Mouse (Mus musculus) cerebellum, postnatal 10 days (tissue): ENCODE measurements at regions not wholly inside any gene's neighbourhood (a gene's known extent, or its start where the extent isn't known, plus 50 kb on each side); places are given as distances from the start of the nearest gene placed in this dataset.

Experiments
- DNase-seq, 2 experiments: peaks; one replicate each; pipeline ENCODE4 v3.0.0; 2021; ENCODE audit warnings: mixed read lengths in 2 of 2

GRCm38 (mm10) chr3:121618561-121618960 is 52.0 kb upstream of the 4930432M17Rik start:
- no peak for DNase-seq

GRCm38 (mm10) chr3:121618161-121618560 is 52.4 kb upstream of the 4930432M17Rik start:
- DNase-seq: no peak

- no peak for DNase-seq
Observed at GRCm38 (mm10) chr3:121617351-121617750, 53.2 kb upstream of the 4930432M17Rik start.

GRCm38 (mm10) chr3:121616075-121616474 is 54.5 kb upstream of the 4930432M17Rik start:
- no peak for DNase-seq

GRCm38 (mm10) chr3:121614741-121615140 is 55.8 kb upstream of the 4930432M17Rik start:
- no peak for DNase-seq

- DNase-seq: no peak
Observed at GRCm38 (mm10) chr3:121613224-121613623, 57.3 kb upstream of the 4930432M17Rik start.

- no peak for DNase-seq
Observed at GRCm38 (mm10) chr3:121609845-121610244, 60.7 kb upstream of the 4930432M17Rik start.

GRCm38 (mm10) chr3:121609090-121609489 is 61.5 kb upstream of the 4930432M17Rik start:
- DNase-seq: peak; percentile 20 to 39

- DNase-seq: peak; percentile 33 to 56
Observed at GRCm38 (mm10) chr3:121604737-121605136, 65.8 kb upstream of the 4930432M17Rik start.

GRCm38 (mm10) chr3:121604081-121604480 is 66.5 kb upstream of the 4930432M17Rik start:
- DNase-seq: peak in 1 of 2 experiments; percentile 13

GRCm38 (mm10) chr3:121602826-121603370 is 67.7 kb upstream of the 4930432M17Rik start:
- no peak for DNase-seq

- DNase-seq: no peak
Observed at GRCm38 (mm10) chr3:121602082-121602561, 68.4 kb upstream of the 4930432M17Rik start.

GRCm38 (mm10) chr3:121600841-121601240 is 68.6 kb upstream of the Slc44a3 start:
- DNase-seq: no peak

- no peak for DNase-seq
Observed at GRCm38 (mm10) chr3:121600388-121600787, 68.2 kb upstream of the Slc44a3 start.

GRCm38 (mm10) chr3:121597988-121598387 is 65.8 kb upstream of the Slc44a3 start:
- DNase-seq: no peak

- no peak for DNase-seq
Observed at GRCm38 (mm10) chr3:121597203-121597602, 65.0 kb upstream of the Slc44a3 start.

- DNase-seq: no peak
Observed at GRCm38 (mm10) chr3:121594580-121594979, 62.4 kb upstream of the Slc44a3 start.

GRCm38 (mm10) chr3:121593598-121594117 is 61.5 kb upstream of the Slc44a3 start:
- no peak for DNase-seq

GRCm38 (mm10) chr3:121593143-121593542 is 60.9 kb upstream of the Slc44a3 start:
- DNase-seq: no peak

GRCm38 (mm10) chr3:121589494-121589885 is 57.3 kb upstream of the Slc44a3 start:
- no peak for DNase-seq

GRCm38 (mm10) chr3:121588737-121589493 is 56.7 kb upstream of the Slc44a3 start:
- no peak for DNase-seq

- DNase-seq: no peak
Observed at GRCm38 (mm10) chr3:121585306-121585705, 53.1 kb upstream of the Slc44a3 start.

- no peak for DNase-seq
Observed at GRCm38 (mm10) chr3:121584736-121585151, 52.5 kb upstream of the Slc44a3 start.

GRCm38 (mm10) chr3:121584317-121584716 is 52.1 kb upstream of the Slc44a3 start:
- no peak for DNase-seq
